Mouse (Mus musculus) retina, adult 2 months (tissue): ENCODE data around the gene Src.
"Not testable (repeated sequence)": the region's sequence is repeated elsewhere in the genome, so short reads cannot be mapped to it uniquely, and the experiment has no call there.

ENCODE experiments used
- DNase-seq: peaks from one replicate; pipeline ENCODE4 v3.0.0-alpha.2; 2012; ENCODE audit warnings: low read depth, low spot score

Gene Src

GRCm38 (mm10) chr2:157475437-157476379, 57.5 kb downstream of the Src start:
- DNase-seq: no peak

- DNase-seq: no peak
Observed at GRCm38 (mm10) chr2:157478651-157479050, 60.4 kb downstream of the Src start.

GRCm38 (mm10) chr2:157479858-157480568, 61.8 kb downstream of the Src start:
- DNase-seq: no peak

- no peak for DNase-seq
Observed at GRCm38 (mm10) chr2:157482729-157483128, 64.5 kb downstream of the Src start.

GRCm38 (mm10) chr2:157486559-157486958, 68.3 kb downstream of the Src start:
- DNase-seq: not testable (repeated sequence)

- no peak for DNase-seq
Observed at GRCm38 (mm10) chr2:157486981-157487656, 68.9 kb downstream of the Src start.

- no peak for DNase-seq
Observed at GRCm38 (mm10) chr2:157487733-157488175, 69.5 kb downstream of the Src start.

- DNase-seq: no peak
Observed at GRCm38 (mm10) chr2:157493240-157493639, 75.0 kb downstream of the Src start.

GRCm38 (mm10) chr2:157498529-157498928, 80.3 kb downstream of the Src start:
- DNase-seq: no peak

- no peak for DNase-seq
Observed at GRCm38 (mm10) chr2:157500364-157500763, 82.1 kb downstream of the Src start.

GRCm38 (mm10) chr2:157501324-157501723, 83.1 kb downstream of the Src start:
- DNase-seq: no peak

GRCm38 (mm10) chr2:157506779-157507178, 88.5 kb downstream of the Src start:
- no peak for DNase-seq

- DNase-seq: no peak
Observed at GRCm38 (mm10) chr2:157509182-157509581, 90.9 kb downstream of the Src start.

GRCm38 (mm10) chr2:157510031-157510430, 91.8 kb downstream of the Src start:
- no peak for DNase-seq

GRCm38 (mm10) chr2:157512859-157513258, 94.6 kb downstream of the Src start:
- no peak for DNase-seq

- no peak for DNase-seq
Observed at GRCm38 (mm10) chr2:157513737-157514208, 95.5 kb downstream of the Src start.

- DNase-seq: no peak
Observed at GRCm38 (mm10) chr2:157514353-157514752, 96.1 kb downstream of the Src start.

- DNase-seq: no peak
Observed at GRCm38 (mm10) chr2:157517526-157517925, 99.3 kb downstream of the Src start.

GRCm38 (mm10) chr2:157518451-157518850, 100.2 kb downstream of the Src start:
- DNase-seq: no peak

- DNase-seq: no peak
Observed at GRCm38 (mm10) chr2:157519452-157519851, 101.2 kb downstream of the Src start.

- no peak for DNase-seq
Observed at GRCm38 (mm10) chr2:157520496-157520895, 102.3 kb downstream of the Src start.
